Mouse (Mus musculus): ENCODE measurements around the gene Fam216a.
A peak's percentile ranks its signal among the peaks of the same experiment; 100 is the strongest.

- TF ChIP-seq CTCF (IDR thresholded peaks at IDR 0.05) (peak; percentile 49), EP300 (IDR thresholded peaks at IDR 0.05; ENCODE audit: insufficient read depth, low read depth, low read length) (0 out of 2 replicates have a peak, but pooled peaks have one; percentile 64), POLR2A (IDR thresholded peaks at IDR 0.05; ENCODE audit: insufficient read depth, low read depth, low read length) (no peak)
Measured at GRCm38 (mm10) chr5:122324608-122325431, 47.3 kb downstream of the Fam216a start.
